Mouse (Mus musculus) liver, adult 2 months (tissue): ENCODE measurements around the gene Elmsan1. TPM values are rescaled to one million over a fixed set of nuclear protein-coding genes. Genes with fewer than 3 reads are reported as not detected.

Experiments
- DNase-seq: peaks from one replicate; pipeline ENCODE4 v3.0.0-alpha.2; 2011; ENCODE audit warnings: low read depth, low spot score; ENCODE audit errors: extremely low read depth
- H3K27ac ChIP-seq: fragments of 200-500 bp; replicated peaks from 2 replicates; pipeline ENCODE4 v1.5.1; 2012; ENCODE audit warnings: low read depth, mild to moderate bottlenecking, control low read depth, inconsistent platforms, low read length; ENCODE audit not compliant: insufficient read depth
- H3K27me3 ChIP-seq: fragments of 200-500 bp; 2 replicates; pipeline ENCODE4 v1.6.1; 2012; ENCODE audit warnings: mild to moderate bottlenecking, moderate library complexity, low read length, inconsistent platforms; ENCODE audit not compliant: control insufficient read depth, insufficient read depth
- H3K36me3 ChIP-seq: fragments of 200-500 bp; 2 replicates; pipeline ENCODE4 v1.6.1; 2012; ENCODE audit warnings: low read length, inconsistent platforms; ENCODE audit not compliant: control insufficient read depth, insufficient read depth
- H3K4me1 ChIP-seq: fragments of 200-500 bp; 2 replicates; pipeline ENCODE4 v1.6.1; 2011; ENCODE audit warnings: low read length; ENCODE audit not compliant: control insufficient read depth, insufficient read depth
- H3K4me3 ChIP-seq: fragments of 200-500 bp; 2 replicates; pipeline ENCODE4 v1.5.1; 2011; ENCODE audit warnings: low read depth, mild to moderate bottlenecking, control low read depth, low read length, moderate library complexity; ENCODE audit not compliant: insufficient read depth
- H3K79me2 ChIP-seq: fragments of 200-500 bp; 2 replicates; pipeline ENCODE4 v1.6.1; 2012; ENCODE audit warnings: inconsistent platforms, mild to moderate bottlenecking, low read length, moderate library complexity; ENCODE audit not compliant: control insufficient read depth, insufficient read depth
- H3K9ac ChIP-seq: fragments of 200-500 bp; 2 replicates; pipeline ENCODE4 v1.6.1; 2012; ENCODE audit warnings: low read depth, mild to moderate bottlenecking, control low read depth, inconsistent platforms, low read length
- CTCF ChIP-seq: fragments of 200-500 bp; IDR thresholded peaks from 2 replicates; pipeline ENCODE4 v1.5.1; 2011; ENCODE audit warnings: low read depth, low read length, control low read depth
- POLR2A ChIP-seq: fragments of 200-500 bp; IDR thresholded peaks from 2 replicates; pipeline ENCODE4 v1.6.1; 2011; ENCODE audit warnings: low read length, control low read depth; ENCODE audit not compliant: insufficient read depth; ENCODE audit errors: extremely low read depth
- WGBS: fragments of 180-500 bp; shearing (Covaris S2); methylation state at CpG from one replicate; pipeline ENCODE4 v1.1.7; 2018; 5-methylcytosine and 5-hydroxymethylcytosine counted together
- polyA plus RNA-seq: library from polyadenylated mRNA; depleted of rRNA; stranded (reverse); fragments of >200 nt; gene quantifications from 2 replicates; pipeline ENCODE4 v1.2.3, GENCODE M21; 2012
- total RNA-seq: library from RNA; depleted of rRNA; stranded (reverse); fragments of >200 nt; gene quantifications from 2 replicates; pipeline ENCODE4 v1.2.3, GENCODE M21; 2014

Gene Elmsan1
- total and polyA plus RNA-seq, 2 experiments, result 2.3 to 3.8 TPM

- H3K4me1 ChIP-seq, result peaks cover 8% of the 10 kb centered on the region
- TF ChIP-seq POLR2A, result no peak
- no peak for TF ChIP-seq CTCF
- peaks cover 11% of the 10 kb centered on the region for H3K36me3 ChIP-seq
- 81% methylated on average over 32 of the region's 32 CpGs for WGBS
- no peak overlapping the region for H3K9ac ChIP-seq
- H3K27me3 ChIP-seq, result no peaks in the 10 kb centered on the region
- no peak overlapping the region for H3K27ac ChIP-seq
- no peak for DNase-seq
- no peaks in the 10 kb centered on the region for H3K79me2 ChIP-seq
- H3K4me3 ChIP-seq, result no peak overlapping the region
Measured at GRCm38 (mm10) chr12:84152352-84153190, 66.1 kb downstream of the Elmsan1 start.

- H3K27me3 ChIP-seq, result no peaks in the 10 kb centered on the region
- H3K9ac ChIP-seq, result no peak overlapping the region
- DNase-seq, result peak; percentile 37
- H3K79me2 ChIP-seq, result no peaks in the 10 kb centered on the region
- TF ChIP-seq POLR2A (no peak), CTCF (no peak)
- H3K27ac ChIP-seq, result no peak overlapping the region
- peaks cover 11% of the 10 kb centered on the region for H3K36me3 ChIP-seq
- no peak overlapping the region for H3K4me3 ChIP-seq
- peaks cover 8% of the 10 kb centered on the region for H3K4me1 ChIP-seq
- WGBS, result 57% methylated on average over 10 of the region's 10 CpGs
Measured at GRCm38 (mm10) chr12:84151911-84152310, 66.8 kb downstream of the Elmsan1 start.

- peaks cover 6% of the 10 kb centered on the region for H3K4me1 ChIP-seq
- no peak for TF ChIP-seq CTCF
- no peaks in the 10 kb centered on the region for H3K79me2 ChIP-seq
- H3K36me3 ChIP-seq, result peaks cover 10% of the 10 kb centered on the region
- 33% methylated on average over 6 of the region's 6 CpGs for WGBS
- H3K27me3 ChIP-seq, result no peaks in the 10 kb centered on the region
- peak; percentile 24 for DNase-seq
- H3K4me3 ChIP-seq, result no peak overlapping the region
- H3K9ac ChIP-seq, result no peak overlapping the region
- H3K27ac ChIP-seq, result no peak overlapping the region
Measured at GRCm38 (mm10) chr12:84150976-84151375, 67.7 kb downstream of the Elmsan1 start.

GRCm38 (mm10) chr12:84149971-84150370 is 68.7 kb downstream of the Elmsan1 start:
- 98% methylated on average over 15 of the region's 15 CpGs for WGBS
- Histone ChIP-seq H3K9ac (no peak overlapping the region), H3K36me3 (peaks cover 10% of the 10 kb centered on the region), H3K4me1 (peaks cover 2% of the 10 kb centered on the region; the same call in 1 of the 2 replicates), H3K27ac (no peak overlapping the region), H3K4me3 (no peak overlapping the region), H3K27me3 (no peaks in the 10 kb centered on the region), H3K79me2 (no peaks in the 10 kb centered on the region)
- TF ChIP-seq POLR2A (no peak), CTCF (no peak)
- no peak for DNase-seq

GRCm38 (mm10) chr12:84148622-84149012 is 70.1 kb downstream of the Elmsan1 start:
- Histone ChIP-seq H3K79me2 (no peaks in the 10 kb centered on the region), H3K27ac (no peak overlapping the region), H3K4me1 (no peaks in the 10 kb centered on the region), H3K9ac (no peak overlapping the region), H3K4me3 (no peak overlapping the region), H3K27me3 (no peaks in the 10 kb centered on the region), H3K36me3 (peaks cover 10% of the 10 kb centered on the region)
- no peak for DNase-seq
- 66% methylated on average over 10 of the region's 10 CpGs for WGBS
- no peak for TF ChIP-seq POLR2A
- TF ChIP-seq CTCF, result no peak

- no peak for DNase-seq
- peaks cover 10% of the 10 kb centered on the region for H3K36me3 ChIP-seq
- H3K27ac ChIP-seq, result no peak within 1 kb of the TSS
- H3K4me1 ChIP-seq, result no peaks in the 10 kb centered on the region
- H3K27me3 ChIP-seq, result no peaks in the 10 kb centered on the region
- no peaks in the 10 kb centered on the region for H3K79me2 ChIP-seq
- TF ChIP-seq POLR2A (no peak), CTCF (peak; percentile 46; the same call in 1 of the 2 replicates)
- 58% methylated on average over 50 of the region's 50 CpGs for WGBS
- peak within 1 kb of the TSS; percentile 59 for H3K4me3 ChIP-seq
- peak within 1 kb of the TSS; percentile 6; the same call in 1 of the 2 replicates for H3K9ac ChIP-seq
Measured at GRCm38 (mm10) chr12:84147954-84148621, 70.6 kb downstream of the Elmsan1 start, which contains the start of gene Pnma1. Pnma1 (minus strand) TSS chr12:84148489.
